Mouse (Mus musculus) thymus, postnatal 0 days (tissue): ENCODE measurements around the gene Olfr171. TPM values are rescaled to one million over a fixed set of nuclear protein-coding genes. Genes with fewer than 3 reads are reported as not detected.
"Not testable (repeated sequence)": the region's sequence is repeated elsewhere in the genome, so short reads cannot be mapped to it uniquely, and the experiment has no call there.

ENCODE experiments used
- DNase-seq: peaks from one replicate; pipeline ENCODE4 v3.0.0-alpha.2; 2015; ENCODE audit warnings: low spot score
- polyA plus RNA-seq: library from polyadenylated mRNA; unstranded; fragments of >200 nt; fragmentation: Nextera tagmentation; extraction: Ambion mirVana; gene quantifications from 2 replicates; pipeline ENCODE4 v1.2.1, GENCODE M21; 2015

Olfr171 gene
- not detected in 2 replicates for polyA plus RNA-seq

- no peak for DNase-seq
These were observed at the start of gene Olfr171 for GRCm38 (mm10) chr16:19629816-19630215. Gene Olfr171 (minus strand): TSS chr16:19629916.

- no peak for DNase-seq
These were observed 41.1 kb upstream of the Olfr171 start for GRCm38 (mm10) chr16:19670768-19671357.

DNA sequence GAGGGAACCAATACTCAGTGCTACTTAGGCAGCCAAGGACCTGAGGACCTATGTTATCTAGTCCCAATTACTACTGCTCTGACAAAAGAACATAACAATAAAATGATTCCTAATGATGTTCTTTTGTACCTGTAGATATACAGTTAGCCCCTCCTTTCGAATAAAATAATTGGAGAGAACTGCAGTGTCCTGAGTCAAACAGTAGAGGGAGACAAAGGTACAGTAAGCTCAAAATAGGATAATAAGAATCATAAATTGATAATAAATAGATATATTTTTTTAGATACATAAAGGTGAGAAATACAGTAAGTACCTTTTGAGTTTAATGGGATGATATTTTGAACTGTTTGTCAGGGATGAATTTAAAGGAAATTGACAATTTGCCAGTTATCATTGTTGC lies 36.6 kb upstream of the Olfr171 start:
- DNase-seq, result peak; percentile 3

- not testable (repeated sequence) for DNase-seq
These were observed 17.9 kb downstream of the Olfr171 start, which contains the start of gene Olfr170 for GRCm38 (mm10) chr16:19611782-19612181. Gene Olfr170 (minus strand): TSS chr16:19611882.

DNA sequence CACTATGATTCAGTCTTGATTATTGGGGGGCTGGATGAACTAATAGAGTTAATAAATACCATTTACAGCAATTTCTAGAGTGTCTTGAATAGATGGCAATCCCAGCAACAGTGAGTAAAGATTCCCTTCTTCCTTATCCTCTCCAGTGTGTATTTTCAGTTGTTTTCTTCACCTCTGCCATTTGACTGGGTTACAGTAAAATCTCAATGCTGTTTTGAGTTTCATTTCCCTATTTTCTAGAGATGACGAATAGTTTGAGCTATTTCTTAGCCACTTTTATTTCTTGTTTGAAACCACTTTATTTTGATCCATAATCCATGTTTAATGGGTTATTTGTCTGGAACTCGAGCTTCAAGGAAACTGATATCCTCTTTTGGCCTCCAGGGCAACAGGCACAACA lies 26.6 kb downstream of the Olfr171 start:
- DNase-seq, result no peak

Other genes starting within 250 kb of the Olfr171 start
- gene Olfr165, start 206.8 kb downstream of the Olfr171 start, polyA plus RNA-seq, result not detected in 2 replicates
- not detected in 2 replicates for gene Olfr166, start 146.2 kb downstream of the Olfr171 start, polyA plus RNA-seq
- not detected in 2 replicates for gene Olfr167, start 107.7 kb downstream of the Olfr171 start, polyA plus RNA-seq
- gene Olfr168, start 94.4 kb downstream of the Olfr171 start, polyA plus RNA-seq, result not detected in 2 replicates
- gene Olfr169, start 58.1 kb downstream of the Olfr171 start, polyA plus RNA-seq, result not detected in 2 replicates
- gene Olfr170, start 18.0 kb downstream of the Olfr171 start, polyA plus RNA-seq, result not detected in 2 replicates
- gene Lamp3, start 76.5 kb upstream of the Olfr171 start, polyA plus RNA-seq, result 0.04 and 0.06 TPM in 2 replicates
- 1.6 and 2.7 TPM in 2 replicates for gene B3gnt5, start 130.3 kb upstream of the Olfr171 start, polyA plus RNA-seq